Mouse (Mus musculus) lung, postnatal 0 days (tissue): ENCODE results near the gene Snapin.
A peak's percentile ranks its signal among the peaks of the same experiment; 100 is the strongest.

Source experiments
- CTCF ChIP-seq: IDR thresholded peaks from 2 replicates; pipeline ENCODE4 v1.5.1; 2016; ENCODE audit warnings: antibody characterized with exemption, mild to moderate bottlenecking
- EP300 ChIP-seq: IDR thresholded peaks from 2 replicates; pipeline ENCODE4 v1.6.1; 2016; ENCODE audit warnings: antibody characterized with exemption, mild to moderate bottlenecking, control low read depth

- TF ChIP-seq CTCF (peak; percentile 91), EP300 (0 out of 2 replicates have a peak, but pooled peaks have one; percentile 15)
Observed at GRCm38 (mm10) chr3:90525421-90525820, 34.6 kb upstream of the Snapin start.
